Mouse (Mus musculus) Patski (cell line): Measurements from ENCODE around the gene Selenom. TPM values are rescaled to one million over a fixed set of nuclear protein-coding genes. Genes with fewer than 3 reads are reported as not detected.

ENCODE experiments used
- ATAC-seq: fragments of 100-300 bp; one replicate; pipeline ENCODE4 v1.8.0; 2021
- CTCF ChIA-PET: fragments of 350-600 bp; sonication (Branson Sonifier 250); formaldehyde crosslinking; loops from one replicate; lab custom pipeline; 2022; ENCODE audit warnings: inconsistent platforms; lab: Charles Lee
- POLR2A ChIA-PET: fragments of 350-600 bp; sonication (Branson Sonifier 250); formaldehyde crosslinking; loops from one replicate; lab custom pipeline; 2022; ENCODE audit warnings: antibody characterized with exemption, inconsistent platforms; lab: Charles Lee
- DNase-seq: peaks from one replicate; pipeline ENCODE4 v3.0.0-alpha.2; 2011; ENCODE audit warnings: low read depth, low spot score
- H3K27me3 ChIP-seq: fragments of 371-371 bp; one replicate; pipeline ENCODE4 v1.5.1; 2021
- CTCF ChIP-seq: fragments of 100-300 bp; IDR thresholded peaks from one replicate; pipeline ENCODE4 v1.5.1; 2021
- in situ Hi-C: fragments of 300-500 bp; cut with MboI; formaldehyde crosslinking; loops from 3 replicates; pipeline ENCODE4 v1.11.1; 2018; ENCODE audit warnings: low pct_unique_long_range_greater_than_20kb, mixed read lengths
- polyA plus RNA-seq: library from polyadenylated mRNA; unstranded; gene quantifications from one replicate; pipeline ENCODE4 v1.2.3, GENCODE M21; 2021

The Selenom gene
- polyA plus RNA-seq, 1 experiment from 2014 or later, result 65.1 TPM

DNA sequence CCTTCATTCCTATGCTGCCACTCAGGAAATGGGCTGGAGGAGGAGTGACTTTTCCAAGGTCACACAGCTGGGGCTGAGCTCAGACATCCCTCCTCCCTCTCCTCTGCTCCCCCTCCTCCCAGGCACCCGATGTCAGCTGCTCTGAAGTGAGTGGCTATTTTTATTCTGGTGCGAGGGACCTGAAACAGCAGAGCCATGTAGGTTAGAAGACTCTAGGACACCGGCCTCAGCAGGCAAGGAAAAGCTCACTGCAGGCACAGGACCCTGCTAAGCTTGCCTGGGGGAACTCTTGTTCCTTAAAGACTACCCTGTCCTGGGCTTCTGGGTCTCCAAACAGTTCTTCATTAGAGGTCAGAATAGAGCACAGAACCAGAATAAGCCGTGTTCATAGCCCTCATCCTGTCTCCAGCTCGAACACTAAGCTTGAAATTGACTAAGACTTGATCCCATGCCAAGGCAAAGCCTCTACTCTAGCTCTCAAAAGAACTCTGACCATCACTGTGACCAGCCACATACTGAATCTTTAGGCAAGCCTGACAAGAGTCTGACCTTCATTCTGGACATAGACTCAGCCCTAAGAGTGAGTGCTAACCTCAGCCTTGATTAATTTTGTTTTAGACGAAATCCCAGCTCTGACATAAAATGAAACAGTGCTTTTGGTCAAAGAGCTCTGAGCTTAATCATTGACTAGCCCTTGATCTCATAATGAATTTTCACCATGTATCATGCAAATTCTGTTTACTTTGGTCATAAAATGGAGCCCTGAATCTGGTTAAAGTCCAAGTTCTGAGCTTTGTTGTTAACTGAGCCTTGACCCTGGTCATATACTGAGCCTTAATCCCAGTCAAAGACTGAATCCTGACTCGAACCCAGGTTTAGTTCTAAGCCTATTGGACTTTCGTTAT lies 5.1 kb upstream of the Selenom start:
- ATAC-seq (no peak), DNase-seq (peak; percentile 49)
- POLR2A ChIA-PET, result interaction anchor here (0.7 to 1.7 kb wide), 3 partner anchors 23 to 284 kb away, joined by 3 to 5 read pairs (median 3); no protein-coding TSS in a partner anchor
- H3K27me3 ChIP-seq, result no peaks in the 10 kb centered on the region
- CTCF ChIA-PET, result interaction anchor here (0.9 to 14.0 kb wide), 4 partner anchors 10 to 34 kb away, joined by 3 to 154 read pairs (median 6); partner anchors contain the start of gene Pla2g3
- in situ Hi-C loops, result loop anchor here (5.0 kb wide), 1 partner anchor 32 kb away; no protein-coding TSS in a partner anchor
- TF ChIP-seq CTCF, result no peak

DNA sequence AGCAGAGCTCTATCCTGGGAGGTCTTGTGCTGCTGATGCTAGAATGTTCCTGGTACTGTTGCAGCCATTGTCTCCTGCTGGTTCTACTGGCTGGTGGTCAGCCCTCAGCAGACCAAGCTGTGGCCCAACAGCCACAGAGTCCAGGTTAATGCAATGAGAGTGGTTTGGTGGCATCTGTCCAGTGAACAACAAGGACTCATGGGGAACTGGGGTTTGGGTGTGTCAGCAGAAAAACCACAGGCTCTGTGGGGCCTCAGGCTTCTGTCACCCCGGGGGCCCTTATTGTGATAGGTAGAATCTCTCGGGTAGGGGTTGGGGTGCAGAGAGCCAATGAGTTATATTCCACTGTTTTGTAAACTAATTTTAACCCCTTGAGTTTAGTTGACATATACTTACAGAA lies 4.2 kb upstream of the Selenom start:
- ChIA-PET POLR2A (interaction anchor here (1.1 to 1.7 kb wide), 2 partner anchors 24 to 37 kb away, joined by 3 to 5 read pairs; no protein-coding TSS in a partner anchor), CTCF (interaction anchor here (1.2 to 14.0 kb wide), 3 partner anchors 22 to 35 kb away, joined by 3 to 154 read pairs (median 6); partner anchors contain the start of gene Pla2g3)
- ATAC-seq, result no peak
- TF ChIP-seq CTCF, result no peak
- DNase-seq, result no peak
- no peaks in the 10 kb centered on the region for H3K27me3 ChIP-seq
- in situ Hi-C loops, result loop anchor here (5.0 kb wide), 1 partner anchor 33 kb away; no protein-coding TSS in a partner anchor

DNA sequence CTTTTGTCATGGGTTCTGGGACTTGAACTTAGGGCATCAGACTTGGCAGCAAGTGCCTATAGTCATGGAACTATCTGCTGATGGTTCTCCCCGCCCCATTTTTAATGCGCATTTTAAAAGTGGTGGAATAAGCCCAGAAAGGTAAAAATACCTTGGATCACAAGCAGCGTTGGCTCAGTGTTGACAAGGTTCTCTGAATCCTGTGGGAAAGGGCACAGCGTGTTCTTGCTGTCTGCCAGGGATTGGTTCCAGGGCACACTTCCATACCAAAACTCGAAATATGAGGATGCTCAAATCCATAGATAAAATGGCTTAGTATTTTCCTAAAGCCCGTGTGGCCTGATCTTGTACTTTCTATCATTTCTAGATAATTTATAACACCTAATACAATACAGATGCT lies 1.2 kb upstream of the Selenom start:
- TF ChIP-seq CTCF, result no peak
- DNase-seq, result no peak
- CTCF ChIA-PET, result interaction anchor here (1.0 to 14.0 kb wide), 8 partner anchors 10 to 57 kb away, joined by 4 to 154 read pairs (median 6); no protein-coding TSS in a partner anchor
- in situ Hi-C loops, result loop anchor here (5.0 kb wide), 1 partner anchor 36 kb away; no protein-coding TSS in a partner anchor
- POLR2A ChIA-PET, result no interaction called here
- no peaks in the 10 kb centered on the region for H3K27me3 ChIP-seq
- no peak for ATAC-seq

DNA sequence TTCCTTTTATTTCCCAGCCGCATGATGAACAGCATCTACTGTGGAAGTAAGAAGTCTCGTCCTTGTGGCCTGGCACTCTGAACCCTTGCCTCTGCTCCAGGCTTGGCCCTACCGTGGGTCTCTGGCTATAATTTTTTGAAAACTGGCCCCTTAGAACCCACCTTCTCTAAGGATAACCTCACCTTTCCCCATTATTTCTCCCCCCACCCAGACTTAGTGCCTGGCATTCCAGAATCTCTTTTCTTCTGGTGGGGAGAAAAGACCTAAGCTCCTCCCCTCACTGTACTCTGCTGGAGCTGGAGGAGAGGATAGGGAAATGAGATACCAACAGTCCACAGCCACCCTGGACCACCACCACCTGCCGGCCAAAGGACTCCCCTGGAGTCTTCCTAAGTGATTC lies 732 bp downstream of the Selenom start:
- DNase-seq (no peak), ATAC-seq (no peak)
- ChIA-PET POLR2A (interaction anchor here (2.0 to 2.5 kb wide), 2 partner anchors 11 to 40 kb away, joined by 7 to 9 read pairs; no protein-coding TSS in a partner anchor), CTCF (interaction anchor here (0.6 to 14.0 kb wide), 26 partner anchors 10 to 288 kb away, joined by 3 to 154 read pairs (median 5); partner anchors contain the start of gene Inpp5j)
- H3K27me3 ChIP-seq, result no peaks in the 10 kb centered on the region
- no peak for TF ChIP-seq CTCF
- in situ Hi-C loops, result no loop called here

DNA sequence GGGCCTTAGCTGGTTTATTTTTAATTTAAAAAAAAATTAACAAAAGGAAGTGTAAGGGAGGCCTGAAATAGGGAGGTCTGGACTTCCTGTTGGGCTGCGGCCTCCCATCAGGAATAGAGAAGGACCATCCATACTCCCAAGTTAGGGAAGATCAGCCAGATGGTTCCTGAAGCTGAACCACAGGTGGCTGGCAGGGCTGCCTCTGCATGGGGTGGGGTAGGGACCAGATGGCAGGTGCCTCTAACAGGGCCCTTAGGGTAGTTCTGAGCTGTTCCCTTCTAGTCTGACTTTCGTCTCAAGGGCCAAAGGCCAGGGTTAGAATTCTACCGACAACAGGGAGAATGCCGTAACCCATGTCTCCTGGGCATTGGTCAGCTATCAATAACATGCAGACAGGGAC lies 1.2 kb downstream of the Selenom start:
- in situ Hi-C loops, result no loop called here
- no peak for TF ChIP-seq CTCF

DNA sequence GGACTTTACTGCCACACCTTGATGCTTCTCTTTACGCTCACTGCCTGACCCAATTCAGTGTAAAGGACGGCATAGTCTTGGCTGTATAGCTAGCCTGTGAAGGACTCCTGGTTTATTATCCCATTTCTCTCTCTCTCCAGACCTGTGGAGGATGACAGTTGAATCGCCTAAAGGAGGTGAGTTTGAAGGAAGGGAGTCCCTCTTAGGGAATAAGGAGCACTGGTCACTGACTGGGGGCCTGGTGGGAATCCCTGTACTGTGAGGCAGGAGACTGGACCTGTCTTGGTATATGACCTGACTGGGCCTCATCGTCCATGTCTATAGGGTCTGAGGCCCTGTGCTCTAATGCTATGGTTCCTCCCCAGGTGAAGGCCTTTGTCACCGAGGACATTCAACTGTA lies 1.6 kb downstream of the Selenom start:
- ATAC-seq (no peak), DNase-seq (no peak)
- POLR2A ChIA-PET, result interaction anchor here (1.7 to 2.5 kb wide), 2 partner anchors 10 to 40 kb away, joined by 4 to 9 read pairs; no protein-coding TSS in a partner anchor
- CTCF ChIA-PET, result interaction anchor here (1.0 to 14.0 kb wide), 5 partner anchors 18 to 173 kb away, joined by 3 to 154 read pairs (median 8); no protein-coding TSS in a partner anchor
- TF ChIP-seq CTCF, result no peak
- H3K27me3 ChIP-seq, result no peaks in the 10 kb centered on the region
- in situ Hi-C loops, result no loop called here

More for the DNA sequence above, 1.2 kb downstream of the Selenom start:
- H3K27me3 ChIP-seq, result no peaks in the 10 kb centered on the region
- ATAC-seq (no peak), DNase-seq (no peak)
- ChIA-PET POLR2A (interaction anchor here (2.0 to 2.5 kb wide), 2 partner anchors 11 to 41 kb away, joined by 7 to 9 read pairs; no protein-coding TSS in a partner anchor), CTCF (interaction anchor here (0.6 to 14.0 kb wide), 9 partner anchors 13 to 174 kb away, joined by 3 to 154 read pairs (median 5); no protein-coding TSS in a partner anchor)

DNA sequence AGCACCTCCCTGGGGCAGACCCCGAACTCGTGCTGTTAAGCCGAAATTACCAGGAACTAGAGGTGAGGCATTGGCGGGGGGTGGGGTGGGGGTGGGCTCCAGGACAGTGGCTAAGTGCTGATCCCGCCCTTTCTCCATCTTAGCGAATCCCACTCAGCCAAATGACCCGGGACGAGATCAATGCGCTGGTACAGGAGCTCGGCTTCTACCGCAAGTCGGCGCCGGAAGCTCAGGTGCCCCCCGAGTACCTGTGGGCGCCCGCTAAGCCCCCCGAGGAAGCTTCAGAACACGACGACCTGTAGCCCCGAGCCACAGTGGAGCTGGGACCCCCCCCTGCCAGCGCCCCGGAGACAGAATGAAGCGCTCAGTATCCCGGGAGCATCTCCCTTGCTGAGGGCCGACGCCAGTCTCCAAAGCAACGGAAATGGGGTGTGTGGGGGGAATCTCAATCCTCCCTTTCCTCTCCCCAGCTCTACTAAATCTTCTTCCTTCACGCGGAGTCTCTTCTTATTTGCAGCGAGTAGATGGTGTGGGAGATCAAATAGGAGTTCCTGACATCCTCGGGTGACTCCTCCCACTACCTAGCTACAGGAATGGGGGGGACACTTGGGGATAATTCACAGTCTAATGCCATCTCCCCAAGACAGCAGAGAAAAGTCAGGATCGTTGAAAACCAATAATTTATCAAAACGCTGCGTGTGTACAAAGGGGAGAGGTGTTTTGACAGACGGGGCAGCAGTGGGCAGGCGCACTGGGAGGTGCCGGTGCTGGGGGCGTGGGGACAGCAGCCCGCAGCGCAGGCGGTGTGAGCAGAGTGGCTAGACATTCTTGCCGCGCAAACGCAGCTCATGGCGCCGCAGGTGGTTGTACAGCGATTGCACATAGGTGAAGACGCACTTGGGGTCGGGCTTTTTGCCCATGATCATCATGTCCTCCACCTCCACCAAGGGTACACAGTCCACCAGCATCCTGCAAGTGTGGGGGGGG lies 2.7 kb downstream of the Selenom start:
- in situ Hi-C loops, result no loop called here
- DNase-seq (no peak), ATAC-seq (no peak)
- CTCF ChIA-PET, result interaction anchor here (0.9 to 14.0 kb wide), 2 partner anchors 18 to 42 kb away, joined by 4 to 154 read pairs; no protein-coding TSS in a partner anchor
- TF ChIP-seq CTCF, result no peak
- POLR2A ChIA-PET, result interaction anchor here (0.5 to 2.8 kb wide), 3 partner anchors 10 to 61 kb away, joined by 4 to 9 read pairs (median 6); no protein-coding TSS in a partner anchor
- H3K27me3 ChIP-seq, result no peaks in the 10 kb centered on the region

DNA sequence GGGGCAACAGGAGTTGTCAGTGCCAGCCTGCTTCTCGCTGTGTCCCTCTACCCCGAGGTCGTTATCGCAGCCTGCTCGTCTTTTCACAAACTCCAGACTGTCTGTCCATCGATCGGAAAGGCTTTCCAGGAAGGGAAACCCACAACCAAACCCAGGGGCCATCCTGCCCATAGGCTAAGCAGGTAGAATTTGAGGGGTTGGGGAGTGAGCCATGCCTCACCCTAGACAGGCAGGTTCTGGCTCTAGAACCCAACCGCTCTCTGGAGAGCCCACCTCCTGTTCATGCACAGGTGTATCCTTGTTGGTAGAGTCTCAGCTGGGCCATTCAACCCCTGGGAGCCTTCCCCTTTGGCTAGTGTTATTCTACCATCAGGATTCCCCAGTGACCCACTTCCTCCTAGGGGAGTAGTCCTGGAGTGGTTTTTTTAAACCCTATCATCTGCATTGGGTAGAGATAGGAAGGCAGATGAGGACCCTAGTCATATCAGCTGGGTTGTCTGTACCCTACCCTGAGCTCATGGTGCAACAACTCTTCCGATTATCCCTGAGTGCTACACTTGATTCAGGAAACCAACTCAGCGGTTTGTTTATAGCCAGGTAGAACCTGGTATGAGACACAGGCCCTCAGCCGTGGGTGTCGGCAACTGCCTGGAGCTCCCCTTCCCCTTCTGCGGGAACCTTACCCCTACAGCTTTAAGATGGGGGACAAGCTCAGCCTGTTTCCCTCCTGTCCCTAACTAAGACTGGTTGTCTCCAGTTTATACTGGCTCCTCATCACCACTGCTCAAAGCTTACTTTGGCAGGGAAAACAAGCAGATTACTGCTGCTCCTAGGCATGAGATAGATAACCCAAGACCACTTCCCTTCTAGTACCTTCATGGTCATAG lies 3.6 kb downstream of the Selenom start:
- no peaks in the 10 kb centered on the region for H3K27me3 ChIP-seq
- ATAC-seq (no peak), DNase-seq (no peak)
- no peak for TF ChIP-seq CTCF
- ChIA-PET CTCF (interaction anchor here (0.9 to 14.0 kb wide), 3 partner anchors 17 to 56 kb away, joined by 3 to 154 read pairs (median 4); no protein-coding TSS in a partner anchor), POLR2A (interaction anchor here (2.8 kb wide), 1 partner anchor 10 kb away, joined by 9 read pairs; no protein-coding TSS in a partner anchor)
- in situ Hi-C loops, result no loop called here
